Mouse (Mus musculus) CH12.LX (cell line): ENCODE results near the gene Trak2. TPM values are rescaled to one million over a fixed set of nuclear protein-coding genes. Genes with fewer than 3 reads are reported as not detected.

Experiments used
- DNase-seq: peaks from one replicate; pipeline ENCODE4 v3.0.0-alpha.2; 2013; ENCODE audit errors: extremely low read depth
- H3K27ac ChIP-seq: 2 replicates; pipeline ENCODE4 v1.5.1; 2012; ENCODE audit warnings: low read depth, mild to moderate bottlenecking, control low read depth, moderate library complexity; ENCODE audit not compliant: insufficient read depth
- H3K27me3 ChIP-seq: replicated peaks from 2 replicates; pipeline ENCODE3; 2012; ENCODE audit warnings: inconsistent platforms
- H3K36me3 ChIP-seq, 2 experiments: replicated peaks in 1 of 2; 2 replicates each; pipeline versions ENCODE3 to v1.6.1; 2012; ENCODE audit warnings: inconsistent platforms in 1 of 2, low read length in 1 of 2, mild to moderate bottlenecking in 1 of 2, mixed read lengths in 1 of 2, moderate library complexity in 1 of 2; ENCODE audit not compliant: control insufficient read depth in 1 of 2, insufficient read depth in 1 of 2
- H3K4me1 ChIP-seq, 2 experiments: 2 replicates each; pipeline ENCODE4 v1.6.1; 2012; ENCODE audit warnings: inconsistent platforms in 1 of 2, moderate library complexity in 1 of 2; ENCODE audit not compliant: insufficient read depth in 2 of 2, control insufficient read depth in 1 of 2
- H3K4me2 ChIP-seq: 2 replicates; pipeline ENCODE4 v1.6.1; 2012; ENCODE audit warnings: low read depth, mild to moderate bottlenecking, control low read depth; ENCODE audit not compliant: poor library complexity, insufficient read depth, severe bottlenecking
- H3K4me3 ChIP-seq, 3 experiments: fragments of 150-350 bp in 1 of 3; sonication (generic) in 1 of 3; replicated peaks in 1 of 3; 2 replicates each; pipeline versions ENCODE3 to v1.5.1; 2011 to 2012; ENCODE audit warnings: low read depth in 2 of 3, low read length in 2 of 3, mild to moderate bottlenecking in 2 of 3, moderate library complexity in 2 of 3, control low read depth in 1 of 3, improper control_type of control experiment in 1 of 3, inconsistent platforms in 1 of 3, mixed read lengths in 1 of 3; ENCODE audit not compliant: poor library complexity in 1 of 3
- H3K79me2 ChIP-seq: replicated peaks from 2 replicates; pipeline ENCODE4 v1.6.1; 2012; ENCODE audit warnings: mild to moderate bottlenecking, moderate library complexity; ENCODE audit not compliant: control insufficient read depth, poor library complexity, insufficient read depth, severe bottlenecking; ENCODE audit errors: extremely low read depth
- H3K9ac ChIP-seq: 2 replicates; pipeline ENCODE4 v1.6.1; 2012; ENCODE audit warnings: low read depth, mild to moderate bottlenecking, control low read depth, moderate library complexity; ENCODE audit not compliant: insufficient read depth
- H3K9me3 ChIP-seq: replicated peaks from 2 replicates; pipeline ENCODE3; 2012; ENCODE audit warnings: low read length, inconsistent platforms, mixed read lengths
- BHLHE40 ChIP-seq: IDR thresholded peaks from 2 replicates; pipeline ENCODE4 v1.6.1; 2011; ENCODE audit warnings: mild to moderate bottlenecking, low read depth, low read length, improper control_type of control experiment
- CHD1 ChIP-seq: IDR thresholded peaks from 2 replicates; pipeline ENCODE4 v1.6.1; 2012; ENCODE audit warnings: low read depth, low read length, improper control_type of control experiment, inconsistent platforms
- E2F4 ChIP-seq: IDR thresholded peaks from 2 replicates; pipeline ENCODE4 v1.6.1; 2011; ENCODE audit warnings: low read depth, low read length, improper control_type of control experiment; ENCODE audit not compliant: insufficient replicate concordance
- ELF1 ChIP-seq: IDR thresholded peaks from 2 replicates; pipeline ENCODE4 v1.6.1; 2014; ENCODE audit warnings: low read depth, mild to moderate bottlenecking, inconsistent platforms, low read length, improper control_type of control experiment
- EP300 ChIP-seq: IDR thresholded peaks from 2 replicates; pipeline ENCODE4 v1.6.1; 2011; ENCODE audit warnings: low read length, improper control_type of control experiment
- GABPA ChIP-seq: IDR thresholded peaks from 2 replicates; pipeline ENCODE4 v1.6.1; 2012; ENCODE audit warnings: low read depth, low read length, improper control_type of control experiment, inconsistent platforms; ENCODE audit not compliant: insufficient replicate concordance
- HCFC1 ChIP-seq: IDR thresholded peaks from 2 replicates; pipeline ENCODE4 v1.6.1; 2012; ENCODE audit warnings: low read depth, mild to moderate bottlenecking, inconsistent platforms, low read length, improper control_type of control experiment
- JUND ChIP-seq: conservative IDR thresholded peaks from 2 replicates; pipeline ENCODE4 v1.6.1; 2011; ENCODE audit warnings: low read depth, low read length, improper control_type of control experiment
- MAX ChIP-seq: IDR thresholded peaks from 2 replicates; pipeline ENCODE4 v1.6.1; 2011; ENCODE audit warnings: low read length, improper control_type of control experiment
- MAZ ChIP-seq: IDR thresholded peaks from 2 replicates; pipeline ENCODE4 v1.6.1; 2012; ENCODE audit warnings: low read depth, mild to moderate bottlenecking, inconsistent platforms, low read length, improper control_type of control experiment, moderate library complexity
- MXI1 ChIP-seq: IDR thresholded peaks from 2 replicates; pipeline ENCODE4 v1.6.1; 2011; ENCODE audit warnings: mild to moderate bottlenecking, low read depth, low read length, improper control_type of control experiment
- MYC ChIP-seq: IDR thresholded peaks from 2 replicates; pipeline ENCODE4 v1.6.1; 2011; ENCODE audit warnings: low read depth, mild to moderate bottlenecking, improper control_type of control experiment, low read length
- NELFE ChIP-seq: IDR thresholded peaks from 2 replicates; pipeline ENCODE4 v1.6.1; 2011; ENCODE audit warnings: low read depth, low read length, improper control_type of control experiment
- PAX5 ChIP-seq: IDR thresholded peaks from 2 replicates; pipeline ENCODE4 v1.6.1; 2012; ENCODE audit warnings: low read length, inconsistent platforms, mixed read lengths
- POLR2A ChIP-seq: IDR thresholded peaks from 2 replicates; pipeline ENCODE4 v1.6.1; 2011; ENCODE audit warnings: low read depth, mild to moderate bottlenecking, improper control_type of control experiment, low read length
- POLR2AphosphoS2 ChIP-seq: IDR thresholded peaks from 2 replicates; pipeline ENCODE4 v1.6.1; 2011; ENCODE audit warnings: low read depth, low read length, improper control_type of control experiment
- RCOR1 ChIP-seq: conservative IDR thresholded peaks from 2 replicates; pipeline ENCODE4 v1.6.1; 2012; ENCODE audit warnings: low read depth, mild to moderate bottlenecking, inconsistent platforms, low read length, improper control_type of control experiment
- SIN3A ChIP-seq: IDR thresholded peaks from 2 replicates; pipeline ENCODE4 v1.6.1; 2012; ENCODE audit warnings: low read length, improper control_type of control experiment, inconsistent platforms
- SMC3 ChIP-seq: IDR thresholded peaks from 2 replicates; pipeline ENCODE4 v1.6.1; 2011; ENCODE audit warnings: low read depth, low read length, improper control_type of control experiment
- TCF12 ChIP-seq: IDR thresholded peaks from 2 replicates; pipeline ENCODE4 v1.6.1; 2014; ENCODE audit warnings: low read depth, mild to moderate bottlenecking, inconsistent platforms, low read length, improper control_type of control experiment
- UBTF ChIP-seq: IDR thresholded peaks from 2 replicates; pipeline ENCODE4 v1.6.1; 2012; ENCODE audit warnings: low read depth, mild to moderate bottlenecking, inconsistent platforms, low read length, improper control_type of control experiment, moderate library complexity
- USF1 ChIP-seq: IDR thresholded peaks from 2 replicates; pipeline ENCODE4 v1.6.1; 2014; ENCODE audit warnings: low read depth, mild to moderate bottlenecking, inconsistent platforms, low read length, improper control_type of control experiment
- USF2 ChIP-seq: conservative IDR thresholded peaks from 2 replicates; pipeline ENCODE4 v1.6.1; 2011; ENCODE audit warnings: low read depth, low read length, improper control_type of control experiment
- ZMIZ1 ChIP-seq: IDR thresholded peaks from 2 replicates; pipeline ENCODE4 v1.6.1; 2012; ENCODE audit warnings: low read depth, mild to moderate bottlenecking, inconsistent platforms, low read length, improper control_type of control experiment
- dilution Hi-C: fragments of 300-500 bp; cut with MboI; formaldehyde crosslinking; loops from 2 replicates; pipeline ENCODE4 v1.14.3; 2020; ENCODE audit warnings: low sequenced_read_pairs; ENCODE audit not compliant: extremely low pct_unique_long_range_greater_than_20kb, extremely low pct_ligation_motif_present
- in situ Hi-C: fragments of 300-500 bp; cut with MboI; formaldehyde crosslinking; loops from 3 replicates; pipeline ENCODE4 v1.14.3; 2019; ENCODE audit warnings: low sequenced_read_pairs, low pct_ligation_motif_present, low pct_unique_long_range_greater_than_20kb, mixed read lengths
- polyA plus RNA-seq: library from polyadenylated mRNA; unstranded; fragments of >175 nt; gene quantifications from 2 replicates; pipeline ENCODE4 v1.2.1, GENCODE M21; 2012; ENCODE audit warnings: low read depth; ENCODE audit not compliant: insufficient read length
- total RNA-seq, 2 experiments: library from RNA; depleted of rRNA; stranded (reverse); fragments of 300-350 nt in 1 of 2; fragments of >200 nt in 1 of 2; gene quantifications; 2 replicates each; pipeline ENCODE4 v1.2.3; 2012 to 2014

Gene Trak2
- total and polyA plus RNA-seq, 3 experiments = 7.7 to 16.7 (median 11.4) TPM

- in situ Hi-C loops (no loop called here), dilution Hi-C loops (no loop called here)
- Histone ChIP-seq H3K27me3 (no peaks in the 10 kb centered on the region), H3K36me3 (peaks cover 11 to 24% of the 10 kb centered on the region in 2 experiments), H3K4me2 (no peak overlapping the region), H3K4me3 (no peak overlapping the region), H3K79me2 (no peaks in the 10 kb centered on the region; the same call in none of the 2 replicates), H3K9ac (no peak overlapping the region), H3K9me3 (no peaks in the 10 kb centered on the region), H3K27ac (no peak overlapping the region), H3K4me1 (peaks cover 14 to 50% of the 10 kb centered on the region in 2 experiments)
- DNase-seq = no peak
- TF ChIP-seq MAX (no peak), JUND (no peak), CHD1 (no peak), NELFE (no peak), TCF12 (no peak), BHLHE40 (no peak), HCFC1 (no peak), MXI1 (no peak), MAZ (no peak), POLR2A (no peak), POLR2AphosphoS2 (no peak), GABPA (no peak), ELF1 (no peak), USF1 (no peak)
Observed at GRCm38 (mm10) chr1:58945960-58946670, 27.1 kb downstream of the Trak2 start.

- Histone ChIP-seq H3K27ac (no peak overlapping the region), H3K79me2 (no peaks in the 10 kb centered on the region; the same call in none of the 2 replicates), H3K36me3 (peaks cover 11 to 24% of the 10 kb centered on the region in 2 experiments), H3K27me3 (no peaks in the 10 kb centered on the region), H3K9me3 (no peaks in the 10 kb centered on the region), H3K4me2 (no peak overlapping the region), H3K4me3 (no peak overlapping the region), H3K9ac (no peak overlapping the region), H3K4me1 (peaks cover 10 to 45% of the 10 kb centered on the region in 2 experiments)
- dilution Hi-C loops = no loop called here
- TF ChIP-seq SMC3 = no peak
- no peak for TF ChIP-seq CHD1
- TF ChIP-seq TCF12 = no peak
- TF ChIP-seq EP300 = no peak
- TF ChIP-seq UBTF = no peak
- no peak for TF ChIP-seq BHLHE40
- no peak for TF ChIP-seq RCOR1
- no peak for TF ChIP-seq MXI1
- TF ChIP-seq SIN3A = no peak
- no peak for TF ChIP-seq E2F4
- TF ChIP-seq PAX5 = no peak
- TF ChIP-seq ZMIZ1 = no peak
- no peak for TF ChIP-seq JUND
- no peak for TF ChIP-seq MYC
- TF ChIP-seq USF2 = no peak
- no peak for DNase-seq
- in situ Hi-C loops = no loop called here
Observed at GRCm38 (mm10) chr1:58945523-58945922, 27.7 kb downstream of the Trak2 start.
